Mouse (Mus musculus) midbrain, embryonic 15.5 days (tissue): Measurements from ENCODE around the gene Dynlrb2. TPM values are rescaled to one million over a fixed set of nuclear protein-coding genes. Genes with fewer than 3 reads are reported as not detected.

Experiments
- ATAC-seq: fragments of 200-750 bp; cut with Nextera tagmentation; replicated peaks from 2 replicates; pipeline ENCODE4 v1.8.0; 2017; ENCODE audit warnings: moderate TSS enrichment
- H3K27ac ChIP-seq: fragments of 300-500 bp; sonication (generic); 2 replicates; pipeline ENCODE4 v1.5.1; 2015; ENCODE audit warnings: mild to moderate bottlenecking, inconsistent platforms
- H3K27me3 ChIP-seq: fragments of 300-500 bp; sonication (generic); replicated peaks from 2 replicates; pipeline ENCODE4 v1.6.1; 2015; ENCODE audit warnings: inconsistent platforms
- H3K36me3 ChIP-seq: fragments of 300-500 bp; sonication (generic); replicated peaks from 2 replicates; pipeline ENCODE4 v1.6.1; 2015; ENCODE audit warnings: inconsistent platforms
- H3K4me1 ChIP-seq: fragments of 300-500 bp; sonication (generic); 2 replicates; pipeline ENCODE4 v1.6.1; 2015; ENCODE audit warnings: inconsistent platforms
- H3K4me2 ChIP-seq: fragments of 300-500 bp; sonication (generic); 2 replicates; pipeline ENCODE4 v1.6.1; 2015; ENCODE audit warnings: inconsistent platforms, mild to moderate bottlenecking, moderate library complexity
- H3K4me3 ChIP-seq: fragments of 300-500 bp; sonication (generic); 2 replicates; pipeline ENCODE4 v1.5.1; 2015; ENCODE audit warnings: mild to moderate bottlenecking, inconsistent platforms
- H3K9ac ChIP-seq: fragments of 300-500 bp; sonication (generic); 2 replicates; pipeline ENCODE4 v1.6.1; 2015; ENCODE audit warnings: mild to moderate bottlenecking, inconsistent platforms
- H3K9me3 ChIP-seq: fragments of 300-500 bp; sonication (generic); 2 replicates; pipeline ENCODE4 v1.6.1; 2016; ENCODE audit warnings: inconsistent platforms
- WGBS: fragments of 180-500 bp; shearing (Covaris S2); methylation state at CpG from one replicate; pipeline ENCODE4 v1.1.7; 2015; ENCODE audit warnings: mixed read lengths; 5-methylcytosine and 5-hydroxymethylcytosine counted together
- polyA plus RNA-seq: library from polyadenylated mRNA; unstranded; fragments of >200 nt; fragmentation: Nextera tagmentation; extraction: Ambion mirVana; gene quantifications from 2 replicates; pipeline ENCODE4 v1.2.1, GENCODE M21; 2015

Dynlrb2 gene
- polyA plus RNA-seq, 1 experiment from 2014 or later: 15.2 TPM

GRCm38 (mm10) chr8:116552255-116552654 is 47.5 kb downstream of the Dynlrb2 start:
- Histone ChIP-seq H3K27ac (no peak overlapping the region), H3K4me2 (no peak overlapping the region), H3K4me3 (no peak overlapping the region), H3K9me3 (no peaks in the 10 kb centered on the region), H3K27me3 (no peaks in the 10 kb centered on the region), H3K9ac (no peak overlapping the region), H3K36me3 (no peaks in the 10 kb centered on the region), H3K4me1 (no peaks in the 10 kb centered on the region)
- WGBS: 87% methylated on average over 6 of the region's 6 CpGs
- ATAC-seq: no peak

- 81% methylated on average over 3 of the region's 3 CpGs for WGBS
These were observed 48.0 kb downstream of the Dynlrb2 start for GRCm38 (mm10) chr8:116552778-116553177.

More at GRCm38 (mm10) chr8:116552778-116553177, 48.0 kb downstream of the Dynlrb2 start:
- H3K27me3 ChIP-seq: no peaks in the 10 kb centered on the region
- no peak for ATAC-seq
- H3K4me1 ChIP-seq: no peaks in the 10 kb centered on the region
- no peaks in the 10 kb centered on the region for H3K36me3 ChIP-seq
- H3K4me2 ChIP-seq: no peak overlapping the region
- no peak overlapping the region for H3K9ac ChIP-seq
- no peaks in the 10 kb centered on the region for H3K9me3 ChIP-seq
- no peak overlapping the region for H3K27ac ChIP-seq
- no peak overlapping the region for H3K4me3 ChIP-seq

Other genes starting within 250 kb of the Dynlrb2 start
- gene Cdyl2, start 228.0 kb downstream of the Dynlrb2 start, polyA plus RNA-seq: 11.5 and 12.8 TPM in 2 replicates